Mouse (Mus musculus): ENCODE results near the gene Pten.
"Not testable (repeated sequence)": the region's sequence is repeated elsewhere in the genome, so short reads cannot be mapped to it uniquely, and the experiment has no call there.

Pten gene

DNA sequence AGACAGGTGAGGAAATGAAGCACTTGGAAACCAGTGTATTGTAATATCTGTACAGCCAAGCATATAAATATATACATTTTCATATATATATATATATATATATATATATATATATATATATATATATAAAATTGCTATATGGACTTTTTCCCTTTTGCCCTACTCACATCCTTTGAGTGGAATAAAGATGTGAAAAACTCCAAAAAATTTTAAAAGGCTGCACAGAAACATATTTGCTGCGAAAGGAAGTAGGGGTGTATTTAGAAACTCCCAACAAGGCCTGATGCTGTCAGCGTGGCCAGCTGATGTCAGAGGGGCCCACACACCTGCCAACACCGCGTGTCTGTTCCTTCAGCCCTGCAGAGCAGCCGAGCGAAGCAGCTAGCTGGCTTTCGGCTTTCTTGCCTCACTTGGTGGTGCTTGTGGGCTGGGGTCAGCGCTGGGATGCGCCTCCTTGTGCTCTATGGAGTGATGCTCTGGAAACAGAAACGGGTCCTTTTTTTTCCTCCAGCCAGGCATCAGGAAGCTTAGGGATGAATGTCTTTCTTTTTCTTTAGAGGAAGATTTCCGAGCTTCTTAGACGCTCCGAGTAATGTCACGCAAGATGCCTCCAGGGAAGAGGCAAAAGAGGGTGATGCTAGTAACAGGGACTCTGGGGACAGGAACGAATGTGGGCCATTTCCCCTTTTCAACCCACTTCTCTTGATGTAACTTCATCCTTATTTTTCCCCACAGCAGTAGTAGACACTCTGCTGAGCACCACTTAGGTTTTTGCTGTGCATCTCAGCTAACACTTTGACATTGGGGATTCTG is 2.9 kb upstream of the Pten start:
- DNase-seq (ENCODE audit: low read depth, low spot score) = no peak

DNA sequence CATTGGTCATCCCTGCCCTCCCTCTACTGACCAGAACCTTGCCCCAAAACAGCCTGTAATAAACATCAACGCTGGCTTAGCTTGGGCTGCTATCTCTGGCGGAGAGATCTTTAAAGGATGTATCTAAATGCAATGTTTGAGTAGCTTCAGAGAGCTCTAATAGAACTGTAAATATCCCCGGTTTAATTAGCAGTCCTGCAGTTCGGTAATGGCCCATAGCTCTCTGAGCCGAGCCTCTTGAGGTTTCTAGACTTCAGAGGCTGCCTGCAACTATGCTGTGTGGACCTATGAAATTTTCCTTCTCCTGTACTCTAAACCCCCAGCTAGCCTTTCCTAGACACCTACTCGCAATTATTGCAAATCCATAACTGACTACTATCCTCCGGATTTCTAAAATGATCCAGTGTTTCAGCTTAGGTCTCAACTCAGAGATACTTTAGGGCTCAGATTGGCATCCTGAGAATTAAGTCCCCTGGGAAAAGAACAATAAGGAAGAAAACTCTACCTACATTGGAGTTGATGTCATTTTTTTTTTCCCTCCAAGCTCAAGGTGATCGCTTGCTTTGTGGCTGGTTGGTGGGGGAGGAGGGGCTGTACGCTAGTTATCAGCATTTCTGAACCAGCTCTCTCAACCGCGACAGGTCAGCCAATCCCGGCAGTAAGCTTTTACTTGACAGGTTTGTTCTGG is 2.0 kb upstream of the Pten start:
- no peak for DNase-seq (ENCODE audit: low read depth, low spot score)

DNA sequence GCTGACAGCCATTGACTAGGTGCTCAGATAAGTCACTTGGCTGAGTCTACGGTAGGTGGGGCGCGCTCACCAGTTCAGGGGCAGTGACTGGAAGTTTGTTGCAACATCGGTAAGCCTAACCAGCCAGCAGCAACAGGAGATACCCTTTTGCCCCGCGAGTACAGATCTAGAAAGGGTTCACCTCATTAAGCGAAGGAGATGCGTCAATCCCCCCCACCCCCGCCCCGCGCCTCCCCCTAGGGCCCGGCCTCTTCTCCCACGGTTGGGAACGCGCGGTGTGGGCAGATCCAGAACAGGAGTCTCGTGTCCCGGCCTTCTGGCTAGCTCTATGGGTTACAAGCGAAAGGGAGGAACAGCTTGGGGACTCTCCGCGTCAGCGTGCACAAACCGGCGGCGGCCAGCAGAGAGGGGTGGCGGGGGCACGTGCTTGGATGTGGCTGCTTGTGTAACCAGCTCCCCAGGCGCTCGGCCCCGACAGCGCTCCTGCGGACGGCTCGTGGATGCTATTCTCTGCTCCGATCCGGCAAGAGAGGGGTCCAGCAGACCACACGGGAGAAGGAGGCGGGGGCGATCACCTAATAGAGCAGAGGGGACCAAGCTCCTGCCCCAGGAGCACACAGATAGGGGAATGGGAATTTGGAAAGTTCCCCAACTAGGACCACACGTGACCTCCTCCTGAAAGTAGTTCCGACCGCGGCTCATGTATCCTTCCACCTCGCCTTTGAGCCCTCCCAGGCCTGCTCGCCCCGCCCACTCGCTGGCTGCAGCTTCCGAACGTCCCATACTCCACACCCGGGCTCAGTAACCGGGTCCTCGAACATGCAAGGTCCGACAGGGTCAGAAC is 1.3 kb upstream of the Pten start:
- peak; percentile 95 for DNase-seq (ENCODE audit: low read depth, low spot score)

DNA sequence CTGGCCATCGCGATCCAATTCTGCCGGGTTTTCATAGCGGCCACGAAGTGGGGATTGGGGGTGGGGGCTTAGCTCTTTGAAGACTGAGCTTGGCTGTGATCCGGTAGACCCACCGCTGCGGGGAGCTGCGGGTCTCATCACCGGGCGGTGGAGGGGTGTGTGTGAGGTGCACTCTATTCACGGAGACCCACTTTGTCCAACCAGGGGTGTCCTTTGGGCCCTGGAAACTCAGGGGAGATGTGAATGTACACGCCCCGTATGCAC is 729 bp upstream of the Pten start:
- no peak for DNase-seq (ENCODE audit: low read depth, low spot score)

DNA sequence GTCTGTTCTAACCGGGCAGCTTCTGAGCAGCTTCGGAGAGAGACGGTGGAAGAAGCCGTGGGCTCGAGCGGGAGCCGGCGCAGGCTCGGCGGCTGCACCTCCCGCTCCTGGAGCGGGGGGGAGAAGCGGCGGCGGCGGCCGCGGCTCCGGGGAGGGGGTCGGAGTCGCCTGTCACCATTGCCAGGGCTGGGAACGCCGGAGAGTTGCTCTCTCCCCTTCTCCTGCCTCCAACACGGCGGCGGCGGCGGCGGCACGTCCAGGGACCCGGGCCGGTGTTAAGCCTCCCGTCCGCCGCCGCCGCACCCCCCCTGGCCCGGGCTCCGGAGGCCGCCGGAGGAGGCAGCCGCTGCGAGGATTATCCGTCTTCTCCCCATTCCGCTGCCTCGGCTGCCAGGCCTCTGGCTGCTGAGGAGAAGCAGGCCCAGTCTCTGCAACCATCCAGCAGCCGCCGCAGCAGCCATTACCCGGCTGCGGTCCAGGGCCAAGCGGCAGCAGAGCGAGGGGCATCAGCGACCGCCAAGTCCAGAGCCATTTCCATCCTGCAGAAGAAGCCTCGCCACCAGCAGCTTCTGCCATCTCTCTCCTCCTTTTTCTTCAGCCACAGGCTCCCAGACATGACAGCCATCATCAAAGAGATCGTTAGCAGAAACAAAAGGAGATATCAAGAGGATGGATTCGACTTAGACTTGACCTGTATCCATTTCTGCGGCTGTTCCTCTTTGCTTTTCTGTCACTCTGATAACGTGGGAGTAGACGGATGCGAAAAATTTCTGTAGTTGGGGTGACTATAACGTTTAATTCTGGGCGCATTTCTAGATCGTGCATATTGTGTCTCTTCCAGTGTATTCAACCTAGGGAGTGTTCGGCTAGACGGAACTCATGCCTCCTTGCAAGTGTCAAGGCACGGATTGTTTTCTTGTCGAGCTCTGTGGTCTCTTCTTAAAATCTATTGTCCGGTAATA is 815 bp downstream of the Pten start:
- DNase-seq (ENCODE audit: low read depth, low spot score) = no peak

DNA sequence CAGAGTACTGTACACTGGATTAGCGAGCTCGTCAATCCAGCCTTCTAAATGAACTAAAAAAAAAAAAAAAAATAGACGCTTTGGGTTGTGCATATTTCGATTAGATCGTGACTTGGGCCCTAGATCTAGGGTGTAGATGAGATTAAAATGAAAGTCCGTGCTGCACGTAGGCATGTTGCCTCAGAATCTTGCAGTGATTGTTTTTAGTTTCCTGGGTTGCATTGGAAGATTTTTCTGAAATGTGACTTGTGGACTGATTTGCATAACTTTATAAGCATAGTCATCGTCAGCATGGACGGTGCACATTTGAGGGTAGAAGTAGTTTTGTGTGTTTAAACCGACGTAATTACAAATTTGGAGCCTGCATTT is 1.5 kb downstream of the Pten start:
- no peak for DNase-seq (ENCODE audit: low read depth, low spot score)

DNA sequence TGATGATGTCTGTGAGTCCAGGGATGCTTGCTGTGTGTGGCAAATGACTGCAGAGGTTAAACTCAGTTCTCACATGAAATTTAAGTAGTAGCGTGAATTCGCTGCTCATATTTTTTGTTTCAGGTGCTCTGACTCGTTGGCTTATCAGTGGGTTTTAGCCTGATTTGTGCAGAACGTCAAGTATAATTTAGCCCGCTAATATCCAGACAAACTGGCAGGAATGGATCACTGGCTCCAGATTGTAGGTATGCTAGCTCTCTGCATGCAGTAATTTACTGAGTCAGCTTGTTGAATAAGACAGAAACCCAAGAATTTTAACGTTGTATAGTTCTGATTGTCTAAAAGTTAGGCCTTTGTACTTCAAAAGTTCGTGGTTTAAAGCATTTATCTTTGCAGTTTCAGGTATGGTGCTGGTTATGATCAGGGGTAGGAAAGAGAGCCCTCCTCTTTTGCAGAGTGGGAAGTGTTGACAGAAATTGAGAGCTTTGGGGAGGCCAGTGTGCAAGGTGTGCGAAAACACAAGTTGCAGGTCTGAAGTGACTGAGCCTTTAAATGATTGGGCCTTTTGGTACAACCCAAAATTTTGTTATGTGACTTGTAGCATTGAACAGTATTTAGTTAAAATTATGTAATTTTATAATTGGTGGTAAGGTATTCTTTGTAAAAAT is 2.2 kb downstream of the Pten start:
- DNase-seq (ENCODE audit: low read depth, low spot score) = no peak

DNA sequence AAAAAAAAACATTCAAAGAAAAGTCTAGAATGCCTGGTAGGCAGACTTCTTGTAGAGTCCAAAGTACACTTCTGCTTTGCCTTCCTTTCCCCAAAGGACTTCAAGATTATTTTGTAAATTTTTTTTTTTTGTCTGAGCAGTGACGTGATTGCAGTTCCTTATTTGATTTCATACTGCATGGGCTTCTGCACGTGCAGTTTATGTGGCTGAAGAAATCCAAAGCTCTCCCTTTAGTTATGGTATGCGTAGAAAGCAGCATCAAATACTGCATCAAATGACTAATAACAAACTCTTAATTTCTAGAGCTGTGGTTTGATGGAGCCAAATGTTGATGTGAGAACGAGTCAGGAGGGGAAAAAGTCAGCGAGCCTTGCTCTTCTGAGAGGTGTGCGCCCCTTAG is 3.2 kb downstream of the Pten start:
- no peak for DNase-seq (ENCODE audit: low read depth, low spot score)

DNA sequence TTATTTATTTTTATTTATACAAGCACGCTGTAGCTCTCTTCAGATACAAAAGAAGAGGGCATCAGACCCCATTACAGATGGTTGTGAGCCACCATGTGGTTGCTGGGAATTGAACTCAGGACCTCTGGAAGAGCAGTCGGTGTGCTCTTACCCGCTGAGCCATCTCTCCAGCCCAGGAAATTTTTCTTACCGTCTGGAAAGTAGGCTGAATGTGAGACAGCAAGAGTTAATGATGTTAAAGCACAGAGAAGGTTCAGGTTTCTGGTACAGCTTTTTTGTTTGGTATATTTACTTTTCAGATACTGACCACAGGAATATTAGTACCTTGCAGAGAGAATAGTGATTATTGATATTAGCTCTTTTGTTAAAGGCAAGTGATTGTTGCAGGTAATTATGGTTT is 3.9 kb downstream of the Pten start:
- DNase-seq (ENCODE audit: low read depth, low spot score) = no peak

DNA sequence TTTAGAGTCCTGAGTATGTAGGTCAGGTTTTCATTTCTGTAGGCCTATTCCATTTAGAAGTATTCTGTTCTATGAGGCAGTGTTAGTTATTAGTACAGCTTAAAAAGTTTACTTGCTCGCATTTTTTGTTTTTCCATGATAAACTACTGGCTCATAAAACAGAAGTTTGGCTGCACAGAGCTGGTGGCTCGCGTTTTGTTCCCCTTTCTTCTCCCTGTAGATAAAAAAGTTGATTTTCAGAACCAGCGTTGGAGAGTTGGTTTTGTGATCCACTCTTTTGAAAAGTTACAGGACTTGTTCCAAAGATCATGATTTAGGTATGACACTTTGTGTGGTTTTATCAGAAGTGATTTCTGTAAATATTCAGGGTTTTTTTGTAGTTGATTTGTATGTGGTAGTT is 5.2 kb downstream of the Pten start:
- DNase-seq (ENCODE audit: low read depth, low spot score) = no peak

DNA sequence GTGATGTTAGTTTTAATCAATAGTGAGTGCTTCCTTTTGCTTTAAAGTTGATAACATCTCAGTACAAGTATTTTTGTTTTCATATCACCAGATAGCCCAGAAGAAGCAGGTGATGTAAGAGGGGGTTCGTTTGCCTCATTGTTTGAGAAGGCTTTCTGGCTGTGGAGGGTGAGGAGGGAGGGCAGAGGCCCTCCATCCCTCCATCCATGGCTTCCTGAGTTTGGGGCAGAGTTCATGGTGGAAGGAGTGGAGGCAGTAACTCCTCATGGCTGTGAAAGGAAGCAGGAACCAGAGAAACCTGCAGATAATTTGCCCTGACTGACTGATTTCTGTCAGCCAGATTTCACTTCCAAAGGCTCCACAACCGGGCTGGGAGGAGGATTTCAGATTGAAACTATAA is 21.1 kb downstream of the Pten start:
- no peak for DNase-seq (ENCODE audit: low read depth, low spot score)

DNA sequence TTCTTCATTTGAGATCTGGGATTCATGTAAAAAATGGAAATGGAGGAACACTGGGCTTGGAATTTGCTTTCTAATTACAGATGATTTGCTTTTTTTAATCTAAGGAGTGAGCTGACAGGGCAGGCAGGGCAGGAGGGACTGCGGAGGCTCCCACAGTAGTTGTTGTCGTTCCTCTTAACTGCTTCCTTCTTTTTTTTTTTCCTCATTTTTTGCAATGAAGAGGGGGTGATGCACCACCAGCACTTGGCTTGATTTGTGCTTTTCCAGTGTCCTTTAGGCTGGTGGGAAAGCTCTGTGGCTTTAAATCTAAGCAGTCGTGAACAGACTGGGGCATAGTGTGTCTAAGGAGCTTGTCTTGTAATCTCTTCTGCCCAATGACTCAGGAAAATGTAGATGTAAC is 21.8 kb downstream of the Pten start:
- DNase-seq (ENCODE audit: low read depth, low spot score) = no peak

DNA sequence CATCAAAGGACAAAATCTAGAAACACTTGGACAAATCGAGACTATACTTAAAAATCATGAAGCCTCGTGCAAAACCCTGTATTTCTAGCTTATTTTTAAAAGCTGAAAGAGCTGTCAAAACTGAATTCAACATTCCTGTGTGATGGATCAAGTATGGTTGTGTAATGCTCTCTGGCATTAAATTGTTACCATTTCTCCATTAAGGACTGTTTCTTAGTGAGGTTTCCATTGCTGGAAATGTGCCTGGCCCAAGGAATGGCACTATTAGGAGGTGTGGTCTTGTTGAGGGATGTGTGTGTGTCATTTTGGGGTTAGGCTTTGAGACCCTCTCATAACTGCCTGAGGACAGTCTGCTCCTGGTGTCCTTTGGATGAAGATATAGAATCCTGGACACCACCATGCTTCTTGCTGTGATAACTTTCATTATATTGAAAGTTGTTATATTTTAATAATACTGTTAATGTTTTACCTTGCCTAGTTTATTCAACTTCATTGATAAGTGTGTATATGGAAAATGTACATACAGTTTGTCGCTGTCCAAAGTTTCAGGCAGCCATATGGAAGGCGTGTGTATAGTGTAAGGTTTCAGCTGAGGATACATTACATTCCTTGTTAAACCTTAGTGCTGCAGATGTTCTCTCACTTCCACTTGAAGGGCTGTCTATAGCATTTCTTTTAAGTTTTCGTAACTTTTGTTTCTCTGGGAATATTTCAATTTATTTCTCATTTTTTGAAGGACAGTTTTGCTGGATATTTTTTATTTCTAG is 24.2 kb downstream of the Pten start:
- no peak for DNase-seq (ENCODE audit: low read depth, low spot score)

DNA sequence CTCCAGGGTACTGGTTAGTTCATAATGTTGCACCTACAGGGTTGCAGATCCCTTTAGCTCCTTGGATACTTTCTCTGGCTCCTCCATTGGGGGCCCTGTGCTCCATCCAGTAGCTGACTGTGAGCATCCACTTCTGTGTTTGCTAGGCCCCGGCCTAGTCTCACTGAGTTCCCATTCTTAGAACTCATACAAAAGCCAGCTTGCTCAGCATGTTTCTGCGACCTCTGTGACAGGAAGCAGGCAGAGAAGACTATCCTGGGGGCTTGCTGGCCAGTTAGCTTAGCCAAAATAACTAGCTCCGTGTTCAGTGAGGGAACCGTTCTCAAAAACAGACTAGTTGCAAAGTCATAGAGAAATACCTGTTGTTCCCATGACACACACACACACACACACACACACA is 30.1 kb downstream of the Pten start:
- DNase-seq (ENCODE audit: low read depth, low spot score) = not testable (repeated sequence)

DNA sequence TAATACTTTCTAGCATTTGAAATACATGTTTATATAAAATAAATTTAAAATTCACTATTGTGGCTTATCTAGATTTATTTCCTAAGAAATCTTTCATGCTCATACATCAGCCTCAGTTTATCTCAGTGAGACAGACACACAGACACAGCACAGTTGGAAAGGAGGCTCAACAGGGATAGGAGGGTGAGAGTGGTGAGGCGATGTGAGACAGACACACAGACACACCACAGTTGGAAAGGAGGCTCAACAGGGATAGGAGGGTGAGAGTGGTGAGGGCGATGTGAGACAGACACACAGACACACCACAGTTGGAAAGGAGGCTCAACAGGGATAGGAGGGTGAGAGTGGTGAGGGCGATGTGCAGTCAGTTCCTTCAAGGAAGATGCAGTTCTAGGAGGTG is 30.7 kb downstream of the Pten start:
- not testable (repeated sequence) for DNase-seq (ENCODE audit: low read depth, low spot score)

DNA sequence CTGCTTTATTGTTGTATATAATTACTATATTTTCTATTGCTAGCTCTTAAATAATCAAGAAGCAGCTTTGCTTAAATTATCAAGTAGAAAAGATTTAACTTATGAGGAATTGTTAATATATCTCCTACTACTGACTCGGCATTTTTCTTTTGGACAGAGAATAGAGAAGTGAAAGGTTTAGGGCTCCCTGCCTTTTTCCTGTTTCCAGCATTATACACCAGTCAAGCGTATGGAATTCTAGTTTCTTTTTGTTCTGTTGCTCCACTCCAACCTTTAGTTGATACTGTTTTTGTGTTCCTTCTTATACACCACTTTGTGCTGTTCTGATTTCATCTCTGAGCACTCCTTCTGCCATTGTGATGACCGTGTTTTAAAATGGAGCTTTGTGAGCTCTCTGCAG is 32.2 kb downstream of the Pten start:
- no peak for DNase-seq (ENCODE audit: low read depth, low spot score)

DNA sequence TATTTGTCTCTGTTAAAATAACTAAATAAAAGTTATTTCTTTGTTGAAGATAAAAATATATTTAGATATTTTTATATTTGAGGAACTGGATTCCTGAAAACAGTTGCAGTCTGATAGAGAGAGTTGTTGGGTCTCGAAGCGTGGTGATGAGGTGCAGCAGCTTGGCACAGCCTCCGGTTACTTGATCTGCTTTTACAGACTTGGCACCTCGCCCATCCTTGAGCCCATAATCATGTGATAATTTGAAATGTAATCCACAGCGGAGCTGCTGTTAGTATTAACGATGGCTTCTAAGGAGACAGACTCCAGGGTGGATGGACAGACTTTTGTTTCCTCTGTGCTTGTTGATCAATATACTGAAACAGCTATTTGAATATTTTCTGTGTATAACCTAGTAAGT is 35.3 kb downstream of the Pten start:
- DNase-seq (ENCODE audit: low read depth, low spot score) = peak; percentile 19

DNA sequence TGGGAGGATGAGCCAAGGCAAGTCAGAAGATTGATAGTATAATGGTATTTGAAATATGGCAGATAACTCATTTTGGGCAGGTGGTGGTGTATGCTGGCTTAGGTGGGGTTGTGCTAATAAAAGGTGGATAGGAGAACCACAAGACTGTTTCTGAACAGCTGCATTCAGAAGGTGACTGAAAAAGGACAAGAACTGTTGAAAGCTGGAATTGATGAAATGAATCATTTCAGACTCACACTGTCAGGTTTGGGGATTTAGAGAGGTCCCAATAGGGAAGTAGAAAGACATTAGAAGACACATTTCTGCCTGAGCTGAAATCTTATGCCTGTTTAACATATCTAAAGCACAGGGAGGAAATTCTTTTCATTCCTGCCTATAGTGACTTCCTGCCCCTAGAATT is 36.6 kb downstream of the Pten start:
- peak; percentile 5 for DNase-seq (ENCODE audit: low read depth, low spot score)

DNA sequence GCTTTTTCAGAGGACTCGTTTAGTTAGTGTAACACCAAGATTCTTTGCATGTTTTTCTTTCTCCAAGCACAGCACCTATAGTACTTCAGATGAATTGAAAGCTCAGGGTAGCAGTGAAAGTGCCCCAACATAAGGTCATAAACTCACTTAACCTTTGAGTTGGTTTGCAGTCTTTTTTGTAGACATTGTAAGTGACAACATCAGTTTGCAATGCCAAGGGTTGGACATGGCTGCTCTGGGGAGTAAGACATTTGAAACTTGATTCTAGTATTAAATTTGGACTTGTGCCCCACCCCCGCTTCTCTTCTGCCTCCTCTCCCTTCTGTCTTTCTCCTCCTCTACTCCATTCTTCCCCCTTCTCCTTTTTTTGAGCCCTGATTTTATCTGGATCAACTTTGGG is 43.3 kb downstream of the Pten start:
- no peak for DNase-seq (ENCODE audit: low read depth, low spot score)

DNA sequence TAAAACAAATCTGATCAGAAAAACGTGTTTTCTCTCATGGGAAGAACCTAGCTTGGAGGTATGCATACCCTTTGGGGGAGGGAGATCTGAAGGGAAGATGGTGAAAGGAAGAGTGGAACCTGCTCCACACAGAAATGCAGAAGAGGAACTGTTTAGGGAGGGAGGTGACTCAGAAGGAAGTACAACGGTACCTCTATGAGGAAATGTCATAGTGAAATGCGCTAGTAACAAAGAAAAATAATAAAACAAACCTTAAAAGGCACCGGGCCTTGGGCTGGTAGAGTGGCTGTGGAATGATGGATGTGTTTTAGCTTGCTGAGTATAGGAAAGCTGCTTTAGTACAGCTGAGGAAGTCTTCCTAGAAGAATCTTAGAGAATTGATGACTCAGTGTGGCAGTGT is 47.4 kb downstream of the Pten start:
- no peak for DNase-seq (ENCODE audit: low read depth, low spot score)
